Mouse (Mus musculus): ENCODE results near the gene Kcnn4. TPM values are rescaled to one million over a fixed set of nuclear protein-coding genes. Genes with fewer than 3 reads are reported as not detected.
A peak's percentile ranks its signal among the peaks of the same experiment; 100 is the strongest.

Gene Kcnn4
- total and polyA plus RNA-seq, 3 experiments = 188 to 256 TPM; not detected in 1

- H3K27ac ChIP-seq (ENCODE audit: control insufficient read depth, low read depth, low read length) = peak overlapping the region; percentile 95
- no peaks in the 10 kb centered on the region for H3K27me3 ChIP-seq (ENCODE audit: control insufficient read depth in 1 of 2, insufficient read depth in 2 of 2, low read length in 2 of 2)
- H3K9ac ChIP-seq (ENCODE audit: control insufficient read depth, low read depth, low read length, poor library complexity, severe bottlenecking) = peak overlapping the region; percentile 75
- peak; percentile 58 for DNase-seq (ENCODE audit: low read depth, low spot score)
- H3K9me3 ChIP-seq (replicated peaks; ENCODE audit: insufficient read depth, low read length) = no peaks in the 10 kb centered on the region
- peak overlapping the region; percentile 59 to 63 for H3K4me3 ChIP-seq (ENCODE audit: control insufficient read depth in 1 of 2, insufficient read depth in 1 of 2, low read depth in 2 of 2, low read length in 2 of 2)
- peaks cover 32% of the 10 kb centered on the region for H3K79me2 ChIP-seq (ENCODE audit: control insufficient read depth, insufficient read depth, low read length, poor library complexity)
- H3K36me3 ChIP-seq (ENCODE audit: control insufficient read depth in 1 of 2, insufficient read depth in 2 of 2, low read length in 2 of 2) = peaks cover 2 to 40% of the 10 kb centered on the region in 2 experiments; a peak in 3 of 4 replicates
- peaks cover 19 to 46% of the 10 kb centered on the region in 2 experiments for H3K4me1 ChIP-seq (ENCODE audit: control insufficient read depth in 1 of 2, insufficient read depth in 2 of 2, low read length in 2 of 2)
- TF ChIP-seq TBP (IDR thresholded peaks at IDR 0.05; ENCODE audit: low read depth, low read length) (0 out of 2 replicates have a peak, but pooled peaks have one; percentile 7), UBTF (IDR thresholded peaks at IDR 0.05; ENCODE audit: borderline replicate concordance, insufficient read depth, low read depth, low read length) (no peak)
These were observed 28.4 kb downstream of the Kcnn4 start for GRCm38 (mm10) chr7:24398364-24398913.

DNA sequence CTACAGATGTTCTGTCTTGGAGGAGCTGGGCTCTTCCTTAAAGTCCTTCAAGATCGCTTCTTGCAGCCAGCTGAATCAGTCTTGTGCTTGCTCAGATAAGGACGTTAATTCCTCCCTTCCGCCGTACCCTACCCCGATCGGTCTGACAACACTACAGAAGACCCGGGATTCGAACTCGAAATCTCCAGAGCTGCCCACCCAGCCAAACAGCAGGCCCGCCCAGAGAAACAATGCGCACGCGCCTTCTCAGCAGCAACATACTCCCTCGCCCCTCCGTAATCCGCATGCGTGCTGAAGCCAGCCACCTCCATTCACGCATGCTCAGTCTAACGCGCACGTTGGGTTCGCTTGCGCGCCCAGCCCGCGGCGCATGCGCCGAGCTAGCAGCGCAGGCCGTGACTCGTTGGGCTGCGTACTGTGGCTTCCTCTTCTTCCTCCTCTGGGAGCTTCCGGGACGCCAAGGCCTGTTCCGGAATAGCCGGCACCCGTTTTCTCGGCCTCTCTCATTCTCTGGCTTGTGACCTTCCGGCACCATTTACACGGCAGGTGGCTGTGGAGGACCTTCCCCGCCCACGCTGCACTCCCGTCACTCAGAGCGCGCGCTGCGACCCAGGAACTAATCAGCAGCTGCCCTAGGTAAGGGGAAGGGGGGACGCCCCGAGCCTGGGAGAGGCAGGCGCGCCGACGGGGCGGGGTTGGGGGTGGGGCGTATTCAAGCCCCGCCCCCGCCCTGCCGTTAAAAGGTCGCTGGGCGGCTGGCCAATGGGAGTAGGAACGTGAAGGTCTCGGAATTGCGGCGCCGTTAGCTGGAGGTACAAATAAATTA is 29.4 kb downstream of the Kcnn4 start, which contains the start of gene Smg9:
Smg9 (plus strand) TSS at position 364 of the 826 bp plus-strand sequence.
- DNase-seq (ENCODE audit: low read depth, low spot score) = peak; percentile 99
- peak within 1 kb of the TSS; percentile 94 for H3K9ac ChIP-seq (ENCODE audit: control insufficient read depth, low read depth, low read length, poor library complexity, severe bottlenecking)
- peaks cover 32% of the 10 kb centered on the region for H3K79me2 ChIP-seq (ENCODE audit: control insufficient read depth, insufficient read depth, low read length, poor library complexity)
- H3K4me1 ChIP-seq (ENCODE audit: control insufficient read depth in 1 of 2, insufficient read depth in 2 of 2, low read length in 2 of 2) = peaks cover 17 to 42% of the 10 kb centered on the region in 2 experiments
- peak within 1 kb of the TSS; percentile 98 for H3K27ac ChIP-seq (ENCODE audit: control insufficient read depth, low read depth, low read length)
- peak within 1 kb of the TSS; percentile 72 to 82 for H3K4me3 ChIP-seq (ENCODE audit: control insufficient read depth in 1 of 2, insufficient read depth in 1 of 2, low read depth in 2 of 2, low read length in 2 of 2)
- H3K36me3 ChIP-seq (ENCODE audit: control insufficient read depth in 1 of 2, insufficient read depth in 2 of 2, low read length in 2 of 2) = peaks cover 2 to 35% of the 10 kb centered on the region in 2 experiments; a peak in 3 of 4 replicates
- no peaks in the 10 kb centered on the region for H3K27me3 ChIP-seq (ENCODE audit: control insufficient read depth in 1 of 2, insufficient read depth in 2 of 2, low read length in 2 of 2)
- H3K9me3 ChIP-seq (replicated peaks; ENCODE audit: insufficient read depth, low read length) = no peaks in the 10 kb centered on the region
- TF ChIP-seq JUND (IDR thresholded peaks at IDR 0.05; ENCODE audit: low read depth, low read length) = no peak
- no peak for TF ChIP-seq MAFK (IDR thresholded peaks at IDR 0.05; ENCODE audit: borderline replicate concordance, low read depth, low read length)
- TF ChIP-seq ZMIZ1 (IDR thresholded peaks at IDR 0.05; ENCODE audit: low read depth, low read length) = peak; percentile 98
- no peak for TF ChIP-seq ZC3H11A (IDR thresholded peaks at IDR 0.05; ENCODE audit: low read depth, low read length)
- no peak for TF ChIP-seq CHD2 (IDR thresholded peaks at IDR 0.05; ENCODE audit: low read length)
- peak; percentile 16; the same call in 1 of the 2 replicates for TF ChIP-seq MAZ (IDR thresholded peaks at IDR 0.05; ENCODE audit: low read depth, low read length)
- TF ChIP-seq UBTF (IDR thresholded peaks at IDR 0.05; ENCODE audit: borderline replicate concordance, insufficient read depth, low read depth, low read length) = no peak
- no peak for TF ChIP-seq USF1 (IDR thresholded peaks at IDR 0.05; ENCODE audit: low read depth, low read length)
- no peak for TF ChIP-seq CHD1 (IDR thresholded peaks at IDR 0.05; ENCODE audit: low read depth, low read length)
- TF ChIP-seq MAX (IDR thresholded peaks at IDR 0.05; ENCODE audit: low read length) = peak; percentile 85
- peak; percentile 87 for TF ChIP-seq ELF1 (IDR thresholded peaks at IDR 0.05; ENCODE audit: low read depth, low read length)
- TF ChIP-seq POLR2A (IDR thresholded peaks at IDR 0.05; ENCODE audit: control insufficient read depth in 1 of 2, insufficient read depth in 1 of 2, low read depth in 1 of 2, low read length in 2 of 2, poor library complexity in 1 of 2) = peak; percentile 65 to 90; a peak in 3 of 4 replicates
- TF ChIP-seq MYB (IDR thresholded peaks at IDR 0.05; ENCODE audit: low read depth, low read length) = 0 out of 2 replicates have a peak, but pooled peaks have one; percentile 32
- peak; percentile 95; the same call in 1 of the 2 replicates for TF ChIP-seq TBP (IDR thresholded peaks at IDR 0.05; ENCODE audit: low read depth, low read length)
- no peak for TF ChIP-seq RAD21 (IDR thresholded peaks at IDR 0.05; ENCODE audit: low read depth, low read length)
- peak; percentile 84 for TF ChIP-seq MYC (IDR thresholded peaks at IDR 0.05; ENCODE audit: low read depth, low read length)
- no peak for TF ChIP-seq MEF2A (IDR thresholded peaks at IDR 0.05; ENCODE audit: extremely low read depth, insufficient replicate concordance, low read depth, low read length, poor library complexity, severe bottlenecking)
- TF ChIP-seq E2F4 (IDR thresholded peaks at IDR 0.05; ENCODE audit: borderline replicate concordance, low read depth, low read length) = peak; percentile 90; the same call in 1 of the 2 replicates
- TF ChIP-seq EP300 (IDR thresholded peaks at IDR 0.05; ENCODE audit: low read depth in 1 of 2, low read length in 2 of 2) = peak in 1 of 2 experiments; percentile 69; a peak in 2 of 4 replicates
- TF ChIP-seq GABPA (IDR thresholded peaks at IDR 0.05; ENCODE audit: low read depth, low read length) = no peak
- peak; percentile 91 for TF ChIP-seq NRF1 (IDR thresholded peaks at IDR 0.05; ENCODE audit: insufficient read depth, low read depth, low read length, poor library complexity, severe bottlenecking)
- TF ChIP-seq NELFE (IDR thresholded peaks at IDR 0.05; ENCODE audit: low read depth, low read length) = peak; percentile 94
- peak; percentile 80 for TF ChIP-seq ETS1 (IDR thresholded peaks at IDR 0.05; ENCODE audit: low read depth, low read length)
- TF ChIP-seq MXI1 (IDR thresholded peaks at IDR 0.05; ENCODE audit: low read depth, low read length) = peak; percentile 81
- TF ChIP-seq POLR2AphosphoS2 (IDR thresholded peaks at IDR 0.05; ENCODE audit: low read length) = peak; percentile 75
- TF ChIP-seq SIN3A (IDR thresholded peaks at IDR 0.05; ENCODE audit: low read length) = peak; percentile 78
- no peak for TF ChIP-seq RCOR1 (IDR thresholded peaks at IDR 0.05; ENCODE audit: low read depth, low read length)
- TF ChIP-seq POLR2AphosphoS5 (IDR thresholded peaks at IDR 0.05; ENCODE audit: borderline replicate concordance, low read depth, low read length) = no peak; the same call in 1 of the 2 replicates
